Mouse (Mus musculus) liver, postnatal 0 days (tissue): ENCODE measurements at regions not wholly inside any gene's neighbourhood (a gene's known extent, or its start where the extent isn't known, plus 50 kb on each side); places are given as distances from the start of the nearest gene placed in this dataset.

Experiments
- CTCF ChIP-seq: sonication (generic); IDR thresholded peaks from 2 replicates; pipeline ENCODE4 v1.5.1; 2016; ENCODE audit warnings: antibody characterized with exemption, low read depth
- EP300 ChIP-seq: IDR thresholded peaks from 2 replicates; pipeline ENCODE4 v1.6.1; 2016; ENCODE audit warnings: antibody characterized with exemption, low read depth, mild to moderate bottlenecking

DNA sequence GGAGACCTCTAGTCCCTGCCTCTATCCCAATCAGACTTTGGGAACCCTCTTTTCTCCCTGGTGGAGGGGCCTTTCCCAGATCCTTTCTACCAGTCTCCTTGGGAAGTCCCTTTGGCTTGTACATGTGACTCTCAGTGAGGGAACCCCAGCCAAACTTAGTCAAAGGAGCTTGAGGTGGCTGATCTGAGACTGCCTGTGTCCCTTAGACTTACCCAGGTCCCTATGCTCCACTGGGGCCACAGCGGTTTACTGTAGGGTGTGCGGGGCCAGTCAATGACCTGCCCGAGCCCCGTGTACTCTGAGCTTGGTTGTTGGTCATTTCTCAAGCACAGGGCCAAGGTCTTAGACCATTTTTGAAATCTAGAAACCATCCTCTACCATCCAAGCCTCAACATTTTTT is 50.8 kb upstream of the Podxl start:
- no peak for TF ChIP-seq EP300
- no peak for TF ChIP-seq CTCF
